Mouse (Mus musculus): ENCODE results near the gene Tat. TPM values are rescaled to one million over a fixed set of nuclear protein-coding genes. Genes with fewer than 3 reads are reported as not detected.

The Tat gene
- polyA plus RNA-seq, 1 experiment from 2014 or later: 0.16 TPM

Other genes starting within 250 kb of the Tat start
- 13.4 and 18.5 TPM in 2 replicates for gene Ap1g1, start 211.9 kb upstream of the Tat start, polyA plus RNA-seq (2015; fragmentation: Nextera tagmentation; extraction: Ambion mirVana)
- 2.7 and 3.2 TPM in 2 replicates for gene Phlpp2, start 121.9 kb upstream of the Tat start, polyA plus RNA-seq (2015; fragmentation: Nextera tagmentation; extraction: Ambion mirVana)
- 0.14 TPM in 1 of 2 replicates, not detected in the other for gene Marveld3, start 28.2 kb upstream of the Tat start, polyA plus RNA-seq (2015; fragmentation: Nextera tagmentation; extraction: Ambion mirVana)
- not detected in 2 replicates for gene Chst4, start 49.3 kb downstream of the Tat start, polyA plus RNA-seq (2015; fragmentation: Nextera tagmentation; extraction: Ambion mirVana)
- gene Zfp612, start 89.3 kb downstream of the Tat start, polyA plus RNA-seq (2015; fragmentation: Nextera tagmentation; extraction: Ambion mirVana): 0.90 and 0.92 TPM in 2 replicates
- gene Gm21964, start 110.8 kb downstream of the Tat start, polyA plus RNA-seq (2015; fragmentation: Nextera tagmentation; extraction: Ambion mirVana): not detected in 2 replicates
- not detected in 2 replicates for gene Gm17720, start 112.3 kb downstream of the Tat start, polyA plus RNA-seq (2015; fragmentation: Nextera tagmentation; extraction: Ambion mirVana)
- not detected in 2 replicates for gene Calb2, start 177.8 kb downstream of the Tat start, polyA plus RNA-seq (2015; fragmentation: Nextera tagmentation; extraction: Ambion mirVana)
- 4.4 and 5.4 TPM in 2 replicates for gene Cmtr2, start 225.2 kb downstream of the Tat start, polyA plus RNA-seq (2015; fragmentation: Nextera tagmentation; extraction: Ambion mirVana)

All from liver, embryonic 13.5 days (tissue).